Mouse (Mus musculus): Measurements from ENCODE around the gene Vash1. TPM values are rescaled to one million over a fixed set of nuclear protein-coding genes. Genes with fewer than 3 reads are reported as not detected.

The Vash1 gene
- polyA plus RNA-seq (2012; rRNA removed), result 14.7 and 15.8 TPM in 2 replicates

DNA sequence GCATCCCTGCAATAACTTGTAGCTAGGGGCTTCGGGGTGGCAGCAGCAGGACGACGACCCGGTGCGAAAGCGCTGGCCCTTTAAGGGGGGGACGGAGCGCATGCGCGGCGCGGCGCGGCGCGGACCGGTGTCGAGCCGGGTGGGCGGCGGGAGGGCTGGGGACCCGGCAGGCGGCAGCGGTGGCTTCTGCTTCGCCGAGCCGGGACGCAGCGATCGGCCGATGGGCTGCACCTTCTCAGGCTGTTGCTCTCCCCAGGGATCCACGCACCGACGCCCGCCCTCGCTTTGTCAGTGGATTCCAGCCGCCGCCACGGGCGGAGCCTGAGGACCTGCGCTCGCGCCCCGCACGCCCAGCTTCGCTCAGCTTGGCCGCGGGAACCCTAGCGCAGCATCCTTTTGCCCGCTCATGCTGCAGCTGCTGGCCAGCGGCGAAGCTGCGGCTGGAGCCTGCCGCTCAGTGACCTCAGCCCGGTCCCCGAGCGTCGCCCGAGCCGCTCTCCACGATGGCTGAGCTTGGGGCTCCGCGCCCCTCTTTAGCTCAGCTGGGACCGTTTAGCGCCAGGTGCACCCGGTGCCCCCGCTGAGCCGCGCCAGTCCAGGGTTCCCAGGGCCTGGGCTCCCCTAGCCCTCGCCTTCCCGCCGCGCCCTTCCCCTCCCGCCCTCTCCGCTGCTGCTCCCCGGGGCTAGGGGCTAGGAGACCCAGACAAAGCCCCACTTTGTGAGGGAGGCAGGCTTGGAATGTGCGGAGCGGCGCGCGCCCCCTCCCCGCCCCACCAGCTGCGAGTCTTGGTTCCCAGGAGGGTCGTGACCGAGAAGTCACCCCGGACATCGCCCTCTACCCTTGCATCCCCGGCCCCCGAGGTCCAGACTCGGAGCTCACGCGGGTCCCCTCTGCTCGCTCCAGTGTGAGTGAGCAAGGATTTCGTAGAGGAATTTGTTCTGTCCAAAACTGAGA is at the start of gene Vash1:
TSS of gene Vash1 (plus strand) at position 110 of the 955 bp plus-strand sequence.
- TF ChIP-seq CTCF (IDR thresholded peaks at IDR 0.05; ENCODE audit: extremely low read depth, insufficient read depth, low read length) (no peak), POLR2A (IDR thresholded peaks at IDR 0.05; ENCODE audit: extremely low read depth, insufficient read depth, low read length) (peak; percentile 64; the same call in 1 of the 2 replicates)

DNA sequence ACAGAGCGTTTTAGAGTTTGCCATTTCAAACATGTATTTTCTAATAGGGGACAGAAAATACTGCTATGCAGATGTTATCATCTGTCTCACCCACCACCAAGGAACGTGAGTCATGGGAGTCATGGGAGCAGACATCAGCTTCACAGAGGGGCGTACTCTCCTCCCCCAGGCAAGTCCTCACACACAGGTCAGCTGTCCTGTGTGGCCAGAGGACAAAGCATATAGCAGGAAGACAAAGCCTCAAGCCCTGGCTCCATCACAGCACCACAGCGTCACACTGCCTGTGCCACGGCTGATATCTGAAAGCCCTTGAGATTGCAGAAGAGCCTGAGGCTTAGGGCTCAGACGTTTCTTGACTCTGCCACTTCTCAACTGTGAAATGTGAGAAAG is 49.7 kb upstream of the Vash1 start:
- Histone ChIP-seq H3K4me1 (ENCODE audit: control insufficient read depth, insufficient read depth, low read length) (no peaks in the 10 kb centered on the region), H3K27ac (ENCODE audit: insufficient read depth, low read length) (no peak overlapping the region), H3K4me3 (ENCODE audit: insufficient read depth, low read length) (no peak overlapping the region)
- TF ChIP-seq POLR2A (IDR thresholded peaks at IDR 0.05; ENCODE audit: extremely low read depth, insufficient read depth, low read length), result no peak
- TF ChIP-seq CTCF (IDR thresholded peaks at IDR 0.05; ENCODE audit: extremely low read depth, insufficient read depth, low read length), result no peak

More for the DNA sequence above, at the start of gene Vash1:
- Histone ChIP-seq H3K4me1 (ENCODE audit: control insufficient read depth, insufficient read depth, low read length) (peaks cover 4% of the 10 kb centered on the region), H3K4me3 (ENCODE audit: insufficient read depth, low read length) (peak within 1 kb of the TSS; percentile 95), H3K27ac (ENCODE audit: insufficient read depth, low read length) (peak within 1 kb of the TSS; percentile 94)

DNA sequence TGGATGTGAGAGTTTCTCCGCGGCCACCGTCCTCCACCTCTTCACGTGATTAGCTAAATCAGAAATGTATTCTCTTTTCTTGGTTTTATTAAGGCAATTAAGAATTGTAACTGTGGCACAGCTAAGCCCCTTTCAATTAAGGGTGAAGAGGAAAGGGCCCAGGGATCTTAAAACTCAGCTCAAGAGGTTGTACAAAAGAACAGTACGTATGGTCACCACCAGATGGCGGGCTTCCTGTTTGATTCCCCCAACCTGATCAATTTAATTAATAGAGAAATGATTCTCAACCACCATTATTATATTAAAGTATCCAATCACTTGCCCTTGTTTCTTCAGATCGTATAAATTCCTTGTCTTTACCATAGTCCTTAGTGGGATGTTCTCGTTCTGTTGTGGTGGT is 36.7 kb upstream of the Vash1 start:
- TF ChIP-seq POLR2A (IDR thresholded peaks at IDR 0.05; ENCODE audit: extremely low read depth, insufficient read depth, low read length) (no peak), CTCF (IDR thresholded peaks at IDR 0.05; ENCODE audit: extremely low read depth, insufficient read depth, low read length) (0 out of 2 replicates have a peak, but pooled peaks have one; percentile 28)
- H3K4me3 ChIP-seq (ENCODE audit: insufficient read depth, low read length), result no peak overlapping the region
- H3K4me1 ChIP-seq (ENCODE audit: control insufficient read depth, insufficient read depth, low read length), result peaks cover 2% of the 10 kb centered on the region; the same call in 1 of the 2 replicates
- no peak overlapping the region for H3K27ac ChIP-seq (ENCODE audit: insufficient read depth, low read length)

GRCm38 (mm10) chr12:86644512-86645273 is 33.8 kb upstream of the Vash1 start:
- Histone ChIP-seq H3K4me3 (ENCODE audit: insufficient read depth, low read length) (no peak overlapping the region), H3K4me1 (ENCODE audit: control insufficient read depth, insufficient read depth, low read length) (peaks cover 2% of the 10 kb centered on the region; the same call in 1 of the 2 replicates), H3K27ac (ENCODE audit: insufficient read depth, low read length) (peak overlapping the region; percentile 35; the same call in 1 of the 2 replicates)
- no peak for TF ChIP-seq CTCF (IDR thresholded peaks at IDR 0.05; ENCODE audit: extremely low read depth, insufficient read depth, low read length)
- no peak for TF ChIP-seq POLR2A (IDR thresholded peaks at IDR 0.05; ENCODE audit: extremely low read depth, insufficient read depth, low read length)

DNA sequence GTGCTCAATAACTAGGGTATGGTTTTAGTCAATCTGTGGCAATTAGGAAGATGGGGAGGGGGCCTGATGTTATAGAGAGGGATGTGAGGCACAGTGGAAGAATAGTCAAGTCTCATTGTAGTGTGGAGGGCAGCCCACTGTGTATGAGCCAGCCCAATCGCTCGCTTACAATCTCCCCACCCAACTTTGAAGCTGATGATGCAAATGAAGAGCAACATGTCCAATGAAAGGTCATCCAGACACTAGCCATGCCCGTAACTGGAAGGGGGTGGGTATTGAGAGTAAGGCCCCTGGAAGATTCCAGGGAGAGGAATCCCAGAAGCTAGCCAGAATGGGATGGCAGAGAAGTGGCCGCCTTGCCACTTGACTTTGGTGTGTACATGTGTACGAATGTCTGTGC is 33.0 kb upstream of the Vash1 start:
- no peak for TF ChIP-seq POLR2A (IDR thresholded peaks at IDR 0.05; ENCODE audit: extremely low read depth, insufficient read depth, low read length)
- no peak for TF ChIP-seq CTCF (IDR thresholded peaks at IDR 0.05; ENCODE audit: extremely low read depth, insufficient read depth, low read length)
- no peak overlapping the region for H3K27ac ChIP-seq (ENCODE audit: insufficient read depth, low read length)
- no peak overlapping the region for H3K4me3 ChIP-seq (ENCODE audit: insufficient read depth, low read length)
- peaks cover 2% of the 10 kb centered on the region; the same call in 1 of the 2 replicates for H3K4me1 ChIP-seq (ENCODE audit: control insufficient read depth, insufficient read depth, low read length)

DNA sequence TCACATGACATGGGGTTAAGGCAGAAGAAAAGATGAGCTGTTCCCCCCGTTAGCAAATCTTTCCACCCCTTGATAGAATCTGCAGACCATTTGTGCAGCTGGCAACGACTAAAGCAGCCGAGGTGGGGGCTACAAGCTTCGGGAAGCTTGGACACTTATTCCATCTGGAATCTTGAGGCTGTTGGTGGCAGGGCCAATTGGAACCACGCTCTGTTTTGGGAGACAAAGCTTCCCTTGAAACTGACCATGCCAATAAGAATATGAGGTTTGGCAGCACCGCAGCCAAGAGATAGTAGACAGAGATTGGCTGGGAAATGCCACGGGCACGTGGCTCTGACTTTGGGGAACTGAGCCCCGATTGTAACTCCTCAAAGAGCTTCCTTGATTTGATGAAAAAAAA is 31.7 kb upstream of the Vash1 start:
- Histone ChIP-seq H3K27ac (ENCODE audit: insufficient read depth, low read length) (no peak overlapping the region), H3K4me3 (ENCODE audit: insufficient read depth, low read length) (no peak overlapping the region), H3K4me1 (ENCODE audit: control insufficient read depth, insufficient read depth, low read length) (peaks cover 2% of the 10 kb centered on the region)
- TF ChIP-seq CTCF (IDR thresholded peaks at IDR 0.05; ENCODE audit: extremely low read depth, insufficient read depth, low read length) (no peak), POLR2A (IDR thresholded peaks at IDR 0.05; ENCODE audit: extremely low read depth, insufficient read depth, low read length) (no peak)

DNA sequence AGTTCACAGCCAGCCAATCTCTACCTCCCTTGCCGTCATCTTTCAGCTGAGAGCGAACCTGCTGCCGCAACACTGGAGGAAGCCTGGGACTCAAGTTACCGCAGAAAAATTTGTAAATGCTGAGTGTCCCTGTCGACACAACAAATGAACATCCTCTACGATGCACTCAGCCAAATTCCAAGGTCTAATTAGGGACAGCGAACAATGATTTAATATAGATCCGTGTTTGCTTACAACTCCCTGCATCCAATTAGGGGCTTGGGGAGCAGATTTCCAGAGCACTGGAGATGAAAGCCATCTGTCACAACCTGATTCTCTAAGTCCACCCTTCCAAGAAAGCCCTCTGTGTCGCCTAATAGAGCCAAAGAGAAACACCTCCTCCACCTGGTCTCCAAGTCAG is 31.2 kb upstream of the Vash1 start:
- no peak for TF ChIP-seq CTCF (IDR thresholded peaks at IDR 0.05; ENCODE audit: extremely low read depth, insufficient read depth, low read length)
- TF ChIP-seq POLR2A (IDR thresholded peaks at IDR 0.05; ENCODE audit: extremely low read depth, insufficient read depth, low read length), result no peak
- Histone ChIP-seq H3K4me3 (ENCODE audit: insufficient read depth, low read length) (no peak overlapping the region), H3K27ac (ENCODE audit: insufficient read depth, low read length) (no peak overlapping the region), H3K4me1 (ENCODE audit: control insufficient read depth, insufficient read depth, low read length) (peaks cover 2% of the 10 kb centered on the region)

DNA sequence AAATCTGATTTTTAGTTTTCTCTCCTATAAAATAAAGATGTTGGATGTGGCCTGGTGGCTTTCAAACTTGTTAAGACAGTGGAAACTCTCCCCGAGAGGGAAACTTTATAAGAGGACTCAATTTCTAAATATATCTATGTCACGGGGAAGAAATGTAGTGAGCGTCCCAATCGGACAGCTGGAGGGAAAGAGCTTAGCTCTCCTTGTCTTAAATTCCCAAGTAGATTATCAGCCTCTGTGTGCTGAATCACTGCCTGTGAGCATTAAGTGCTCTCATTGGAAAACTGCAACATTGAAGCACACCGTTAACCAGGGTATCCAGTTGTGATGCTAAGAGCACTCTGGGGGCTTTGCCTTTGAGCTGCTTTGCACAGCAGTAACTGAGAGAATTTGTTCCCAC is 30.8 kb upstream of the Vash1 start:
- no peak for TF ChIP-seq CTCF (IDR thresholded peaks at IDR 0.05; ENCODE audit: extremely low read depth, insufficient read depth, low read length)
- TF ChIP-seq POLR2A (IDR thresholded peaks at IDR 0.05; ENCODE audit: extremely low read depth, insufficient read depth, low read length), result no peak
- peaks cover 2% of the 10 kb centered on the region for H3K4me1 ChIP-seq (ENCODE audit: control insufficient read depth, insufficient read depth, low read length)
- H3K4me3 ChIP-seq (ENCODE audit: insufficient read depth, low read length), result no peak overlapping the region
- no peak overlapping the region for H3K27ac ChIP-seq (ENCODE audit: insufficient read depth, low read length)

- H3K4me3 ChIP-seq (ENCODE audit: insufficient read depth, low read length), result no peak overlapping the region
- H3K4me1 ChIP-seq (ENCODE audit: control insufficient read depth, insufficient read depth, low read length), result peaks cover 2% of the 10 kb centered on the region
- TF ChIP-seq CTCF (IDR thresholded peaks at IDR 0.05; ENCODE audit: extremely low read depth, insufficient read depth, low read length) (no peak), POLR2A (IDR thresholded peaks at IDR 0.05; ENCODE audit: extremely low read depth, insufficient read depth, low read length) (no peak)
- no peak overlapping the region for H3K27ac ChIP-seq (ENCODE audit: insufficient read depth, low read length)
Measured at GRCm38 (mm10) chr12:86648489-86648888, 30.0 kb upstream of the Vash1 start.
